Comparison of ENCODE assay signal across 8 mouse cellular contexts in the genomic region with DNA sequence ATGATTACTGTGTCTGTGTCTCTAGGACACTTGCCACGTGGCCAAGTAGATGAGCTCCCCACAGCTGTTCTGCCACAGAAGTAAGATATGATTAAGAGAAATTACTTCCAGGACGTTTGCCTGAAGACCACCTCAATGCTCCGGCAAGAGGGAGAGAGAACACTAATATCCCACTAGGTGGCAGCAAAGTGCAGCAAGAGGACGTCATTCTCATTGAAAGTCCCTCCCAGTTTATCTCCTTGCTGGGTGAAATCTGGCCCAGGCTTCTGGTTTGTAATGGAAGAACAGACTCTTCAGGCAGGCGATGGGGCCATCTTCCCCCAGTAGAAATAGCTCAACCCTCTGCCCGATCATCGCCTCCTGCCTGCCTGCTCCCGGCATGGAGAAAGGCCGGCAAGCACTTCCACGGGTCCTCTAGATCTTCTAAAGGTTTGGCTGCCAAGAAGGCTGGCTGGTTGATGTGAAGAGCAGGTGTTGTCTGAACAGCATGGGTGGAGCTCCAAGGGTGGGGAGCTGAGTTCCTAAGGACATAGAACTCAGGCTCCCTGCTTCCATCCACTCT. TPM values are rescaled to one million over a fixed set of nuclear protein-coding genes. Genes with fewer than 3 reads are reported as not detected.
DNase-seq lines count a peak whose midpoint lies in the region; ATAC-seq and TF ChIP-seq lines count a peak whose summit lies in the region.

No protein-coding gene starts in this region.

- TF ChIP-seq POLR2A in heart, adult 2 months (IDR thresholded peaks at IDR 0.05; ENCODE audit: insufficient read depth, low read depth, low read length), result no peak
- TF ChIP-seq POLR2A in kidney, adult 2 months (IDR thresholded peaks at IDR 0.05; ENCODE audit: low read depth, low read length), result no peak

- no peak overlapping the region for H3K4me3 ChIP-seq in embryonic facial prominence, embryonic 12.5 days
- peak overlapping the region; percentile 27; the same call in 1 of the 2 replicates for H3K4me3 ChIP-seq in heart, adult 2 months
- peak overlapping the region; percentile 13; the same call in 1 of the 2 replicates for H3K4me3 ChIP-seq in kidney, adult 2 months (ENCODE audit: insufficient read depth, low read depth, low read length)
- no peak overlapping the region for H3K4me3 ChIP-seq in limb, embryonic 11.5 days (ENCODE audit: low read depth, low read length)
- peak overlapping the region; percentile 18; the same call in 1 of the 2 replicates for H3K4me3 ChIP-seq in midbrain, embryonic 16.5 days (ENCODE audit: low read depth, low read length)

- H3K4me1 ChIP-seq in embryonic facial prominence, embryonic 12.5 days, result peaks cover 15% of the 10 kb centered on the region
- peaks cover 1% of the 10 kb centered on the region; the same call in 1 of the 2 replicates for H3K4me1 ChIP-seq in heart, adult 2 months (ENCODE audit: control insufficient read depth, insufficient read depth, low read length)
- H3K4me1 ChIP-seq in kidney, adult 2 months (ENCODE audit: control insufficient read depth, insufficient read depth, low read length), result peaks cover 33% of the 10 kb centered on the region
- H3K4me1 ChIP-seq in limb, embryonic 11.5 days (ENCODE audit: control insufficient read depth, insufficient read depth, low read length), result 0 out of 2 replicates have a peak, but pooled peaks cover 2% of the 10 kb centered on the region
- peaks cover 7% of the 10 kb centered on the region for H3K4me1 ChIP-seq in midbrain, embryonic 16.5 days (ENCODE audit: control insufficient read depth, insufficient read depth, low read length)

- WGBS in embryonic facial prominence, embryonic 12.5 days, result 19% methylated on average over 10 of the region's 10 CpGs
- 5% methylated on average over 10 of the region's 10 CpGs for WGBS in heart, adult 2 months
- WGBS in kidney, adult 2 months, result 5% methylated on average over 10 of the region's 10 CpGs
- 19% methylated on average over 10 of the region's 10 CpGs for WGBS in limb, embryonic 11.5 days
- WGBS in midbrain, embryonic 16.5 days, result 19% methylated on average over 10 of the region's 10 CpGs

- ATAC-seq in embryonic facial prominence, embryonic 12.5 days (ENCODE audit: insufficient number of reproducible peaks, insufficient read depth, low FRiP score, low TSS enrichment), result peak; percentile 43; the same call in 1 of the 2 replicates
- ATAC-seq in limb, embryonic 11.5 days (ENCODE audit: insufficient number of reproducible peaks, low FRiP score, low TSS enrichment, low read depth), result no peak
- ATAC-seq in midbrain, embryonic 16.5 days, result 0 out of 2 replicates have a peak, but pooled peaks have one; percentile 36

- intact Hi-C loops in heart, adult 2 months (cut with DNase I), result loop anchor here (1.0 to 2.0 kb wide), 2 partner anchors 37 to 246 kb away; no protein-coding TSS in a partner anchor

- H3K9ac ChIP-seq in embryonic facial prominence, embryonic 12.5 days, result no peak overlapping the region
- H3K9ac ChIP-seq in heart, adult 2 months (ENCODE audit: low read depth, low read length), result no peak overlapping the region
- H3K9ac ChIP-seq in limb, embryonic 11.5 days (ENCODE audit: low read length), result no peak overlapping the region
- peak overlapping the region; percentile 57; the same call in 1 of the 2 replicates for H3K9ac ChIP-seq in midbrain, embryonic 16.5 days (ENCODE audit: low read depth, low read length)

- no peaks in the 10 kb centered on the region for H3K9me3 ChIP-seq in embryonic facial prominence, embryonic 12.5 days
- no peaks in the 10 kb centered on the region for H3K9me3 ChIP-seq in limb, embryonic 11.5 days (ENCODE audit: control insufficient read depth, low read length)
- no peaks in the 10 kb centered on the region for H3K9me3 ChIP-seq in midbrain, embryonic 16.5 days (replicated peaks; ENCODE audit: control insufficient read depth, low read length, poor library complexity, severe bottlenecking)

- no peaks in the 10 kb centered on the region for H3K79me2 ChIP-seq in heart, adult 2 months (replicated peaks; ENCODE audit: control insufficient read depth, insufficient read depth, low read length)

- peak overlapping the region; percentile 63; the same call in 1 of the 2 replicates for H3K27ac ChIP-seq in embryonic facial prominence, embryonic 12.5 days
- H3K27ac ChIP-seq in heart, adult 2 months, result no peak overlapping the region
- H3K27ac ChIP-seq in kidney, adult 2 months (ENCODE audit: insufficient read depth, low read depth, low read length), result peak overlapping the region; percentile 95
- no peak overlapping the region for H3K27ac ChIP-seq in limb, embryonic 11.5 days (replicated peaks; ENCODE audit: low read depth, low read length)
- no peak overlapping the region for H3K27ac ChIP-seq in midbrain, embryonic 16.5 days (ENCODE audit: low read length)

- H3K27me3 ChIP-seq in embryonic facial prominence, embryonic 12.5 days, result no peaks in the 10 kb centered on the region
- H3K27me3 ChIP-seq in heart, adult 2 months (ENCODE audit: control insufficient read depth, insufficient read depth, low read length), result no peaks in the 10 kb centered on the region
- no peaks in the 10 kb centered on the region for H3K27me3 ChIP-seq in kidney, adult 2 months (replicated peaks; ENCODE audit: control insufficient read depth, insufficient read depth, low read length)
- no peaks in the 10 kb centered on the region for H3K27me3 ChIP-seq in limb, embryonic 11.5 days (ENCODE audit: control insufficient read depth, insufficient read depth, low read length)
- H3K27me3 ChIP-seq in midbrain, embryonic 16.5 days (ENCODE audit: control insufficient read depth, insufficient read depth, low read depth, low read length), result no peaks in the 10 kb centered on the region

- peak; percentile 73; the same call in 1 of the 2 replicates for TF ChIP-seq EP300 in heart, adult 2 months (IDR thresholded peaks at IDR 0.05; ENCODE audit: insufficient read depth, low read depth, low read length)

- no peaks in the 10 kb centered on the region for H3K36me3 ChIP-seq in embryonic facial prominence, embryonic 12.5 days
- H3K36me3 ChIP-seq in heart, adult 2 months (ENCODE audit: control insufficient read depth, insufficient read depth, low read length), result no peaks in the 10 kb centered on the region
- no peaks in the 10 kb centered on the region for H3K36me3 ChIP-seq in kidney, adult 2 months (ENCODE audit: control insufficient read depth, insufficient read depth, low read length)
- no peaks in the 10 kb centered on the region for H3K36me3 ChIP-seq in limb, embryonic 11.5 days (ENCODE audit: control insufficient read depth, insufficient read depth, low read length)
- H3K36me3 ChIP-seq in midbrain, embryonic 16.5 days (ENCODE audit: control insufficient read depth, insufficient read depth, low read length), result no peaks in the 10 kb centered on the region

- H3K4me2 ChIP-seq in embryonic facial prominence, embryonic 12.5 days (replicated peaks), result peak overlapping the region; percentile 25
- H3K4me2 ChIP-seq in limb, embryonic 11.5 days (ENCODE audit: low read depth, severe bottlenecking), result peak overlapping the region; percentile 17; the same call in 1 of the 2 replicates
- H3K4me2 ChIP-seq in midbrain, embryonic 16.5 days (ENCODE audit: low read length), result peak overlapping the region; percentile 53

- peak; percentile 94 for TF ChIP-seq CTCF in heart, adult 2 months (IDR thresholded peaks at IDR 0.05)
- peak; percentile 85 for TF ChIP-seq CTCF in kidney, adult 2 months (conservative IDR thresholded peaks at IDR 0.05; ENCODE audit: insufficient read depth, insufficient read length, low read depth, low read length)

- peak; percentile 91 for DNase-seq in 416B (ENCODE audit: low read depth)
- DNase-seq in adrenal gland, postnatal 25 days, result peak; percentile 37
- peak; percentile 70 for DNase-seq in heart, adult 2 months
- peak; percentile 81 for DNase-seq in kidney, adult 2 months
- peak; percentile 75 for DNase-seq in limb, embryonic 11.5 days (ENCODE audit: low spot score)
- DNase-seq in spleen, postnatal 36 days (ENCODE audit: low spot score in 2 of 2), result peak; percentile 38 to 52

RNA-seq across cellular contexts. Expression of a gene that starts 27.3 kb away (rescaled TPM):
- total RNA-seq in adrenal gland, postnatal 25 days (2021), result 11.4 and 12.2 TPM in 2 replicates
- 11.0 and 12.3 TPM in 2 replicates for polyA plus RNA-seq in embryonic facial prominence, embryonic 12.5 days (2016; fragmentation: Nextera tagmentation; extraction: Ambion mirVana)
- total RNA-seq in heart, adult 2 months (2021), result 1 to 10 TPM; 8.1 to 8.3 TPM
- 4.2 and 9.9 TPM in 2 replicates for polyA plus RNA-seq in heart, adult 2 months (2012; rRNA removed)
- 5.8 and 7.5 TPM in 2 replicates for polyA plus RNA-seq in kidney, adult 2 months (2012; rRNA removed)
- polyA plus RNA-seq in limb, embryonic 11.5 days (2014; fragmentation: Nextera tagmentation; extraction: Ambion mirVana), result 20.0 and 20.1 TPM in 2 replicates
- polyA plus RNA-seq in midbrain, embryonic 16.5 days (2015; fragmentation: Nextera tagmentation; extraction: Ambion mirVana), result 12.0 and 12.6 TPM in 2 replicates

RNA-seq across cellular contexts. Expression of a gene that starts 27.5 kb away (rescaled TPM):
- 14.4 and 15.1 TPM in 2 replicates for total RNA-seq in adrenal gland, postnatal 25 days (2021)
- polyA plus RNA-seq in embryonic facial prominence, embryonic 12.5 days (2016; fragmentation: Nextera tagmentation; extraction: Ambion mirVana), result 18.8 and 20.5 TPM in 2 replicates
- total RNA-seq in heart, adult 2 months (2021), result 10 to 100 TPM; 11.0 to 13.1 TPM
- 1.9 and 6.6 TPM in 2 replicates for polyA plus RNA-seq in heart, adult 2 months (2012; rRNA removed)
- 4.6 and 4.7 TPM in 2 replicates for polyA plus RNA-seq in kidney, adult 2 months (2012; rRNA removed)
- polyA plus RNA-seq in limb, embryonic 11.5 days (2014; fragmentation: Nextera tagmentation; extraction: Ambion mirVana), result 14.1 and 17.7 TPM in 2 replicates
- polyA plus RNA-seq in midbrain, embryonic 16.5 days (2015; fragmentation: Nextera tagmentation; extraction: Ambion mirVana), result 26.8 and 30.3 TPM in 2 replicates

RNA-seq across cellular contexts. Expression of a gene that starts 43.2 kb away (rescaled TPM):
- total RNA-seq in adrenal gland, postnatal 25 days (2021), result 0.12 and 0.24 TPM in 2 replicates
- polyA plus RNA-seq in embryonic facial prominence, embryonic 12.5 days (2016; fragmentation: Nextera tagmentation; extraction: Ambion mirVana), result 0.65 and 0.69 TPM in 2 replicates
- not detected for total RNA-seq in heart, adult 2 months (2021)
- polyA plus RNA-seq in heart, adult 2 months (2012; rRNA removed), result 0.26 and 1.3 TPM in 2 replicates
- 0.31 and 0.53 TPM in 2 replicates for polyA plus RNA-seq in kidney, adult 2 months (2012; rRNA removed)
- polyA plus RNA-seq in limb, embryonic 11.5 days (2014; fragmentation: Nextera tagmentation; extraction: Ambion mirVana), result 0.20 and 0.27 TPM in 2 replicates
- 5.1 and 6.1 TPM in 2 replicates for polyA plus RNA-seq in midbrain, embryonic 16.5 days (2015; fragmentation: Nextera tagmentation; extraction: Ambion mirVana)

Comparison
In these comparisons a context has a peak if more than half of its experiments do, and no peak if none do; other contexts are left out.
1. DNase-seq: peak in every context shown above with its lines; median percentile 91 in 416B; 81 in kidney, adult 2 months; 75 in limb, embryonic 11.5 days; 70 in heart, adult 2 months; 45 in spleen, postnatal 36 days; 37 in adrenal gland, postnatal 25 days.
2. H3K27ac ChIP-seq: peak in embryonic facial prominence, embryonic 12.5 days (single experiment) and kidney, adult 2 months (single experiment); none in heart, adult 2 months (single experiment), limb, embryonic 11.5 days (single experiment) and midbrain, embryonic 16.5 days (single experiment).
3. H3K4me3 ChIP-seq: peak in heart, adult 2 months (single experiment), kidney, adult 2 months (single experiment) and midbrain, embryonic 16.5 days (single experiment); none in embryonic facial prominence, embryonic 12.5 days (single experiment) and limb, embryonic 11.5 days (single experiment).
4. Peak in every context shown above with its lines, with median percentiles within 50 percentile points of each other: H3K4me2 ChIP-seq.